Mouse (Mus musculus) retina, postnatal 1 day (tissue): ENCODE data around the gene Sdsl.
A peak's percentile ranks its signal among the peaks of the same experiment; 100 is the strongest.
"Not testable (repeated sequence)": the region's sequence is repeated elsewhere in the genome, so short reads cannot be mapped to it uniquely, and the experiment has no call there.

Source experiments
- DNase-seq: peaks from one replicate; pipeline ENCODE4 v3.0.0-alpha.2; 2012

The Sdsl gene

GRCm38 (mm10) chr5:120472770-120473169 is at the start of gene Sdsl:
Gene Sdsl, minus strand, starts transcription at chr5:120472810.
- DNase-seq = no peak

GRCm38 (mm10) chr5:120517552-120517951 is 44.9 kb upstream of the Sdsl start:
- DNase-seq = no peak

GRCm38 (mm10) chr5:120516221-120516984 is 43.8 kb upstream of the Sdsl start:
- DNase-seq = no peak

- no peak for DNase-seq
Measured at GRCm38 (mm10) chr5:120515451-120515850, 42.8 kb upstream of the Sdsl start.

GRCm38 (mm10) chr5:120514754-120515153 is 42.1 kb upstream of the Sdsl start:
- DNase-seq = peak; percentile 43

GRCm38 (mm10) chr5:120514031-120514677 is 41.5 kb upstream of the Sdsl start:
- no peak for DNase-seq

DNA sequence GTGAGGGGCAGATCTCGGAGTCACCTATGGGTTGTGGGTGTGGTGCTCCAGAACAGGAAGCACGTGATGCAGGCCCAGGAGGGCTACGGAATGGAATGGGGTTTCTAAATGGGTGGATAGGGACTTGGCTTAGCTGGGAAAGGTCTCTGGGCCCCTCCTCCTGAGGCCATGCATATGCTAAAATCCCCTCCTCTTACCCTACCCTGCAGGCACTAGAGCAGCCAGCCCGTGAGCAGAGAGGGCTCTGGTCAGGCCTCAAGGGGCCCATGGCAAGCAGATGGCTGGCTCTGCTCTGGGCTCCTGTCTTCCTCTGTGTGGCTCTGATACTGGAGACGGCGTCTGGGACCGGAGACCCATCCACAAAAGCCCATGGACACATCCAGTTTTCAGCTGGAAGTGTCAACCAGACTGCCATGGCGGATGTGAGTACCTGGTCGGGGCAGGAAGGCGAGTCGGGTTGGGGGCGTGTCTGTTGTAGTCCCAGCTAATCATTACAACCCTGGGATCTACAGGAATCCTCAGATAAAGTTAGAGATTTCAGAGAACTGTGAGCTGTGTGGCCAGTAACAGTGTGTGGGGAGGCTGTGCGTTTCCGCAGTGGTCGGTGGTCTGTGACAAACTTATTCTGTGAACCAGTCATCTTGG is 40.4 kb upstream of the Sdsl start:
- no peak for DNase-seq

- DNase-seq = no peak
Measured at GRCm38 (mm10) chr5:120511643-120512220, 39.1 kb upstream of the Sdsl start.

GRCm38 (mm10) chr5:120510982-120511642 is 38.5 kb upstream of the Sdsl start, which contains the start of gene Slc8b1:
Gene Slc8b1, plus strand, starts transcription at chr5:120511168.
- DNase-seq = peak; percentile 91

- DNase-seq = no peak
Measured at GRCm38 (mm10) chr5:120507311-120507710, 34.7 kb upstream of the Sdsl start.

DNA sequence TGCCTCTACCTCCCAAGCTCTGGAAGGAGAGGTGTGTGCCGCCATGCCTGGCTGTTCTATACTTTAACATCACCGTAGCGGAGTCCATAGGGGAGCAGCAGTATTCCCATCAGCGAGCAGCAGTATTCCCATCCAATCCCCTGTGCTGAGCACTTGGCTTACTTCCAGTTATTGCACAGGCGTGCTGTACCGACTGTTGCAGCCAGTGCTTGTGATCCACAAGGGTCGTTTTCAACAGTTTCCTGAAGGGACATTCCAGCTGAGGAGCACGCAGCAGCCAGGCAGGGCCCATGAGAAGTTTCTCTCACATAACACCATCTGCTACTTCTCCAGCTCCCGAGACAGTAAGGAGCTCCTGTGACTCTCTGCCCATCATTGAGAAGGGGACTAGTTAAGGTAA is 33.9 kb upstream of the Sdsl start:
- DNase-seq = no peak

- no peak for DNase-seq
Measured at GRCm38 (mm10) chr5:120505781-120506180, 33.2 kb upstream of the Sdsl start.

GRCm38 (mm10) chr5:120505368-120505767 is 32.8 kb upstream of the Sdsl start:
- DNase-seq = peak; percentile 77

DNA sequence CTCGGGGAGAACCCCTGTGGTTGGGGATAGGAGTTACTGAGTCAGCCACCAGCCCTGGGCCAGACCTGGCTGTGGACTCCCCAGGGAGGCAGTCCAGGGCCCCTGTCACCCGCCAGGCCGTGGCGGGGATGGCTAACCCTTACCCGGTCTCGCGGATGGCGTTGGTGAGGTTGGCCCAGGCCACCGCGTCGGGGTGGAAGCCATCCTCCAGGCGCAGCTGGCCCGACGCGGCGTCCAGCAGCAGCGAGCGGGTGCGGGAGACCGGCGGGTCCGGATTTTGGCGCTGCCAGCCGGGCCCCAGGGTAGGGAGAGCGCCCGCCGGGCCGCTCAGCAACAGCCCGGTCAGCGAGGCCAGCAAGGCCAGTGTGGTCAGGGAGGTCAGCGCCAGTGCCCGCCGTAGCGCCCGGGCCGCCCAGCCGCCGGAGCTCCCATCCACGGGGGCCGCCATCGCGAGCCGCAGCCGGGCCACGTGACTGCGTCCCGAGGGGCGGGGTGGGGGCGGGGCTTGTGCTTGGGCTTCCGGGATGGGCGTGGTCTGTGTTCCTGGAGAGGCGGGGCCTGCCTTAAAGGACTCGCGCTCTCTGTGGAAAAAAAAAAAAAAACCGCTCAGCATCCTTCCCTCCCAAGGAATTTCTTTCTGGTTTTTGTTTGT is 30.7 kb upstream of the Sdsl start, which contains the start of gene Plbd2:
TSS of gene Plbd2 (minus strand) at position 482 of the 652 bp plus-strand sequence.
- DNase-seq = peak; percentile 93

GRCm38 (mm10) chr5:120502675-120503143 is 30.1 kb upstream of the Sdsl start:
- no peak for DNase-seq

GRCm38 (mm10) chr5:120502147-120502621 is 29.6 kb upstream of the Sdsl start:
- DNase-seq = no peak

DNA sequence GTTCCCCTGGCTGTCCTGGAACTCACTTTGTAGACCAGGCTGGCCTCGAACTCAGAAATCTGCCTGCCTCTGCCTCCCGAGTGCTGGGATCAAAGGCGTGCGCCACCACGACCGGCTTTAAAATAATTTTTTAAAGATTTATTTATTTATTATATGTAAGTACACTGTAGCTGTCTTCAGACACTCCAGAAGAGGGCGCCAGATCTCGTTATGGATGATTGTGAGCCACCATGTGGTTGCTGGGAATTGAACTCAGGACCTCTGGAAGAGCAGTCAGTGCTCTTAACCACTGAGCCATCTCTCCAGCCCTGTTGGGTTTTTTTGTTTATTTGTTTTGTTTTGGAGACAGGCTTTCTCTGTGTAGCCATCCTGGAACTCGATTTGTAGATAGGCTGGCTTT is 28.0 kb upstream of the Sdsl start:
- not testable (repeated sequence) for DNase-seq

DNA sequence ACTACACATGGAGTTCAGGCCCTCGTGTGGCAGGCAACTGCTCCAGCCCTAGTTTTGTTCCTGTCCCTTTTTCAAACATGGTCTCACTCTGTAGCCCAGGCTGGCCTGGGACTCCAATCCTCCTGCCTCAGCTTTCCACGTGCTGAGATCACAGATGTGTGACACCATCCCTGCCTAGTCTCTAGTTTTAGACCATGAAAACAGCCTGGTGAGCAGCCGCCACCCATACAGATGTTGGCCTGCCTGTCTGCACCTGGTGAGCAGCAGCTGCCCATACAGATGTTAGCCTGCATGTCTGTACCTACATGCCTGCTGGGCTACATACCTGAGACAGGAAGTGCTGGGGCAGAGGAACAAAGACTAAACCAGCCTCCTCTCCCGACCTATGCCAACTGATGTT is 26.6 kb upstream of the Sdsl start:
- DNase-seq = no peak

DNA sequence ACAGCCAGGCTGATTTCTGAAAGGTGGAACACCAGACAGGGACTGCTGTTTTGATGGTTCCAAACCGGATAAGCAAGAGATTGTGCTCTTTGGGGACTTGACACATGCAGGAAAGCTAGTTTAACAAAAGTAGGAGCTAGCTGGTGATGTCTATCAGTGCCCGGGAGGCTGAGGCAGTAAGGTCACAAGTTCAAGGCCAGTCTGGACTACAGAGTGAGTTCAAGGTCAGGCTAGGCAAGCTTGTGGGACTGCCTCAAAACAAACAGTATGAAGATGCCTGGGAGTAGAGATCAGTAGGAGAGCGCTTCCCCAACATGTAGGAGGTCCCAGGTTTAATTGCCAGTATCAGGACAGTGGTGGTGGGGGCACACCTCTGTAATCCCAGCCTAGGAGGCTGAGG is 24.5 kb upstream of the Sdsl start:
- no peak for DNase-seq

DNA sequence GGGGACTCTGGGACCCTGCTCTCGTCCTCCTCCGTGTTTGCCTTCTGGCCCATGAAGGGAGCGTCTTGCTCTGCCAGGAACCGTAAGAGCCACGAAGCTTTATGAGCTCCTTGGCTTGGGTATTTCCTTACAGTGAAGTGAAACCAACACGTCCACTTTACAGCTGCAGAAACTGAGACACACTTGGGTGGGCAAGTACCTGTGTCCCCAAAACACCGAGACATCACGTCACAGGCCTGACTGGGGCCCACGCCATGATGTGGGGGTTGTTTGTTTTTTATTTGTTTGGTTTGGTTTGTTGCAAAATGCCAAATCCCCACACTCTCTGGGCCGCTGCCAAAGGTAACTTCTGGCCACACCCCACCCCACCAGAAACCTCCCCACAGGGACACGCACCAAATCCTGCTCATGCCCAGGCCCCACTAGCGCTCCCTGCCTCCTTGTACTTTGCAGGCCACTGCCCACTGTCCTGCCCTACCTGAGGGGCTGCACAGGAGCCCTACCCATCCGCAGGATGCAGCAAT is 23.2 kb upstream of the Sdsl start:
- DNase-seq = no peak

GRCm38 (mm10) chr5:120495064-120495702 is 22.6 kb upstream of the Sdsl start:
- DNase-seq = no peak
